Mouse (Mus musculus): ENCODE results near the gene Fanca.

DNA sequence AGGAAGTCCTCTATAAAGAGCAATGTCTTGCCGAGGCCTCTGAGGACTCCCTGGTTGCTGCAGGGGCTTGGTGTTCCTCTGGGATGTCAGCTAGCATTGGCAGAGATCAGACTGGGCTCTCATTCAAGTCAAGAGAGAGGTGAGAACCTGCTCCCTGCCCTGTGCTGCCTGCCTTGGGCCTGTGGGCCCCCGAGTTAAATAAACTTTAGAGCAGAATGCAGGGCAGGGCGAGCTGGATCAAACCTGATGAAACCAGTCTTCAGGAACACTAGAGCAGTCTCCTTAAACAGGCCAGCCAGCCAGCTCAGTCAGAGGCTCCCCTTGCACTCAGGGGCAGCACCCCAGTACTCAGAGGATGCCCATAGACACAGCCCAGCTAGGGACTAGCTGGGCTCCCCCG is 46.5 kb downstream of the Fanca start:
- TF ChIP-seq CTCF (IDR thresholded peaks at IDR 0.05; ENCODE audit: low read depth, low read length) (no peak), POLR2A (IDR thresholded peaks at IDR 0.05; ENCODE audit: insufficient read depth, low read length) (no peak)

Measured in ES-Bruce4 (cell line).